Mouse (Mus musculus): Measurements from ENCODE around the gene Bcl2. TPM values are rescaled to one million over a fixed set of nuclear protein-coding genes. Genes with fewer than 3 reads are reported as not detected.

Gene Bcl2
- total and polyA plus RNA-seq, 2 experiments from 2014 or later, result 3.3 to 3.6 TPM

DNA sequence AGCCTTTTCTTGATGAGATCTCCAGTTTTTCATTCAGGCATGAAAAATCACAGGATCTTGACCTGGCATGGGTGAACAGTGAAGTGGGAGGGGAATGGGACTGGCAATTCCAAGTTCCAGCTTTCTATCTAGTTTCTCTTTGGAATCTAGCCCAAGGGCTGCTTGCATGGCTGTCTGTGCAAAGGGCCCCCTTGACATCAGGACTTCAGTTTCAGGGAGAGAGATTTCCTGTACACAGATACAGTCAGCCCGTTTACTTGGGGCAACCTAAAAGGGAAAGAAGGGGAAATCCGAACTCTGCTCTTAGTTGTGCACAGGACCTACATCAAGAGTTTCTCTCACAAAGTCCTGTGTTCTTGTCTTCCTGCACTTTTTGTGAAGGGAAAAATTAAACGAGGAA is 154.0 kb downstream of the Bcl2 start:
- H3K36me3 ChIP-seq (replicated peaks; ENCODE audit: control insufficient read depth, insufficient read depth, low read length), result no peaks in the 10 kb centered on the region
- WGBS, result 44% methylated on average over 3 of the region's 3 CpGs
- no peak for ATAC-seq (ENCODE audit: insufficient read depth, low read depth)
- no peaks in the 10 kb centered on the region for H3K27me3 ChIP-seq (ENCODE audit: control insufficient read depth, insufficient read depth, low read length)
- H3K4me3 ChIP-seq (ENCODE audit: low read depth, low read length), result no peak overlapping the region
- H3K9me3 ChIP-seq (replicated peaks; ENCODE audit: control insufficient read depth, low read length), result no peaks in the 10 kb centered on the region
- no peak for TF ChIP-seq EP300 (IDR thresholded peaks at IDR 0.05; ENCODE audit: low read depth)
- TF ChIP-seq CTCF (IDR thresholded peaks at IDR 0.05; ENCODE audit: low read depth), result no peak
- H3K4me2 ChIP-seq (ENCODE audit: low read depth, low read length), result no peak overlapping the region
- H3K4me1 ChIP-seq (ENCODE audit: control insufficient read depth, insufficient read depth), result peaks cover 14% of the 10 kb centered on the region
- H3K9ac ChIP-seq (replicated peaks; ENCODE audit: low read depth, low read length), result no peak overlapping the region
- H3K27ac ChIP-seq (ENCODE audit: low read depth), result no peak overlapping the region
- DNase-seq (ENCODE audit: low spot score), result no peak

DNA sequence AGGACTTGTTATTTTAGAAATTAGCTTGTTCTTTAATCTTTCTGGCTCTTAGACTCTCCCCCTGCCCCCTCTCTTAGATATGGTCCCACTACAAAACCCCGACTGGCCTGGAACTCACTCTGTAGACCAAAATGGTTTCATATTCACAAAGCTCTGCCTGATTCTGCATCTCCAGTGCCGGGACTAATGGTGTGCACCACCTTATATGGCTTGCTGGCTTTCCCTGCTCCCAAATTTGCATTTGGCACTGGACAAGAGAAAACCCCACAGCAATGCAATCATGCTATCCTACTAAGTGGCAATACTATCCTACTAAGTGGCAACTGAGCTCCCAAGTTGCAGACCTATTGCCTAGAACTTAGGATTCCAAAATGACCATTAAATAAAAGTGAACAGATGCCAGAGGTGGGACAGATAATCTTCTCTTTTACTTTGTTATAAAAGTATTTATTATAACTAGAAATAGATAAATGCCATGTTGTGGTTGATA is 154.9 kb downstream of the Bcl2 start:
- Histone ChIP-seq H3K9me3 (replicated peaks; ENCODE audit: control insufficient read depth, low read length) (no peaks in the 10 kb centered on the region), H3K9ac (replicated peaks; ENCODE audit: low read depth, low read length) (no peak overlapping the region), H3K4me1 (ENCODE audit: control insufficient read depth, insufficient read depth) (peaks cover 23% of the 10 kb centered on the region), H3K4me2 (ENCODE audit: low read depth, low read length) (no peak overlapping the region), H3K27ac (ENCODE audit: low read depth) (no peak overlapping the region), H3K4me3 (ENCODE audit: low read depth, low read length) (no peak overlapping the region), H3K36me3 (replicated peaks; ENCODE audit: control insufficient read depth, insufficient read depth, low read length) (no peaks in the 10 kb centered on the region), H3K27me3 (ENCODE audit: control insufficient read depth, insufficient read depth, low read length) (no peaks in the 10 kb centered on the region)
- ATAC-seq (ENCODE audit: insufficient read depth, low read depth) (no peak), DNase-seq (ENCODE audit: low spot score) (no peak)
- WGBS, result 52% methylated on average over 2 of the region's 2 CpGs
- TF ChIP-seq CTCF (IDR thresholded peaks at IDR 0.05; ENCODE audit: low read depth) (no peak), EP300 (IDR thresholded peaks at IDR 0.05; ENCODE audit: low read depth) (no peak)

DNA sequence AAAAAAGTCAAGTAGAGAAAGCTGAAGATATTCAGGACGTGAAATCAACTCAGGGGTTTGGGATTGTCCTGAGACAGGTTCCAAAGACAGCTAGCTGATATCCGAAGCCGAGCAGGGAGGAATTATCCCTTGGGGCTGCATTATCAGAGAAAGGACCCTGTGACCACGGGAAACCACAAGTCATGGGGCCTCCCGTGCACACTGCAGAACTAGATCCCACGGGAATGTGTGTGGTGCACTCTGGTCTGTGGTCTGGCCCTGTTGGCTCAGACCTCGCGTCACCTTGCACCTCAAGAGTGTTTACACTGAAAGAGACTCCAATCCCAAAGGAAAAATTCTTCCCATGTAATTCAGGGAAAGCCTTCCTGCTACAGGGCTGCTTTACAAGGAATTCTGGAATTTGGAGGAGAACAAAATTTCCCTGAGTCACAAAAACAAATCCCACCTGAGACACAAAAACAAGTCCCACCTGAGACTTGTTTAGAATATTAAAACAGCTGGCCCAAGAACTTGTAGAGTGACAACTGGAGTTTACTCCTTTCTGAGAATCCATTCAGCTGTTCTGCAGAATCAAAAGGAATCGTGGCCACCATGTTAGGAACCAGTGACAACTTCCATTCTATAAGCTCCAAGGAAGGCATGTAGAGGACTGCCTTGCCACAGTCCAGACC is 158.4 kb downstream of the Bcl2 start:
- no peak for DNase-seq (ENCODE audit: low spot score)
- ATAC-seq (ENCODE audit: insufficient read depth, low read depth), result no peak
- peaks cover 37% of the 10 kb centered on the region for H3K4me1 ChIP-seq (ENCODE audit: control insufficient read depth, insufficient read depth)
- no peaks in the 10 kb centered on the region for H3K9me3 ChIP-seq (replicated peaks; ENCODE audit: control insufficient read depth, low read length)
- 26% methylated on average over 9 of the region's 9 CpGs for WGBS
- no peak overlapping the region for H3K9ac ChIP-seq (replicated peaks; ENCODE audit: low read depth, low read length)
- TF ChIP-seq EP300 (IDR thresholded peaks at IDR 0.05; ENCODE audit: low read depth) (no peak), CTCF (IDR thresholded peaks at IDR 0.05; ENCODE audit: low read depth) (no peak)
- H3K27me3 ChIP-seq (ENCODE audit: control insufficient read depth, insufficient read depth, low read length), result no peaks in the 10 kb centered on the region
- H3K36me3 ChIP-seq (replicated peaks; ENCODE audit: control insufficient read depth, insufficient read depth, low read length), result no peaks in the 10 kb centered on the region
- H3K27ac ChIP-seq (ENCODE audit: low read depth), result peak overlapping the region; percentile 79
- no peak overlapping the region for H3K4me2 ChIP-seq (ENCODE audit: low read depth, low read length)
- H3K4me3 ChIP-seq (ENCODE audit: low read depth, low read length), result no peak overlapping the region

DNA sequence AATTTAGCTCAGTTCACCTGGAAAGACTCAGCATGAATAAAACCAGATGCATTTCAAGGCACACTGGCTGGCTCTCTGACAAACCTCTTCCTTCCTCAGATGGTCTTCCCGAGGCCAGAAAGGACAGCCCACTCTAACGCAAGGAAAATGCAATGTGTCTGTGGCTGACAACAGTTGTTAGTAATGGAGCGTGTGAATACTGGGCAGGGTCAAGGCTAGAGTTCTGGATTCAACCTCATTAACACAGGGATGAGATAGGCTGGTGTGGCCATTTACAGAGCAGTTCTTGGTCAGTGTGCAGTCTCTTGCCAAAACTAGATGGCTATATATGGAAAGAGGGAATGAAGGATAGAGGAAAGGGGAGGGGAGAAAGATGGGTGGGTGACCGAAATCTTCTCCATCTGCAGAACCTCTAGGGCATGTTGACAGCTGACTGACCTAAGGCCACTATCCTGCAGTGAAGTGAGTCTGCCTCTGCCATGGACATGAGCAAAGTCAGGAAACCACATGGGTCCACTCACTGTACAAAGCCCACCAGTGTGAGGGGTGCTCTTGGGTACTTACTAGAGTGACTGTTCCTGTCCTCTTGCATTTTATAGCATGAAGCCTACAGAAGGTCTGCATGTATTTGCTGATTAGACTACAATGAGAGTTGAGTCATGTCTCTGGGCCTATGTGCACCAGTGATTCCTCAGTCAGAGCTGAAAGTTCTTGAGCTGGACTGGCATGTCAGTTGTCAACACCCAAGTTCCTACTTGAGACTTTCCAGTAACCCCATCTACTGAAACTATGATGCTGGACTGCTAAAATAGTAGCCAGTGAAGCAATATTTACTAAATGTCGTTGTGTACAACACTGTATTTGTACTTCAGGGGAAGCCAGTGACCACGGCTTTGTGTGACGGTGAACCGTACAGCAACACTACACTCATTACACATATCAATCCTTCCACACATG is 159.9 kb downstream of the Bcl2 start:
- Histone ChIP-seq H3K4me1 (ENCODE audit: control insufficient read depth, insufficient read depth) (peaks cover 40% of the 10 kb centered on the region), H3K36me3 (replicated peaks; ENCODE audit: control insufficient read depth, insufficient read depth, low read length) (no peaks in the 10 kb centered on the region), H3K9ac (replicated peaks; ENCODE audit: low read depth, low read length) (no peak overlapping the region), H3K27me3 (ENCODE audit: control insufficient read depth, insufficient read depth, low read length) (no peaks in the 10 kb centered on the region), H3K27ac (ENCODE audit: low read depth) (peak overlapping the region; percentile 79), H3K4me3 (ENCODE audit: low read depth, low read length) (no peak overlapping the region), H3K9me3 (replicated peaks; ENCODE audit: control insufficient read depth, low read length) (no peaks in the 10 kb centered on the region), H3K4me2 (ENCODE audit: low read depth, low read length) (no peak overlapping the region)
- 30% methylated on average over 8 of the region's 8 CpGs for WGBS
- TF ChIP-seq CTCF (IDR thresholded peaks at IDR 0.05; ENCODE audit: low read depth) (no peak), EP300 (IDR thresholded peaks at IDR 0.05; ENCODE audit: low read depth) (peak; percentile 53; the same call in 1 of the 2 replicates)
- DNase-seq (ENCODE audit: low spot score) (peak; percentile 85), ATAC-seq (ENCODE audit: insufficient read depth, low read depth) (peak; percentile 86)

DNA sequence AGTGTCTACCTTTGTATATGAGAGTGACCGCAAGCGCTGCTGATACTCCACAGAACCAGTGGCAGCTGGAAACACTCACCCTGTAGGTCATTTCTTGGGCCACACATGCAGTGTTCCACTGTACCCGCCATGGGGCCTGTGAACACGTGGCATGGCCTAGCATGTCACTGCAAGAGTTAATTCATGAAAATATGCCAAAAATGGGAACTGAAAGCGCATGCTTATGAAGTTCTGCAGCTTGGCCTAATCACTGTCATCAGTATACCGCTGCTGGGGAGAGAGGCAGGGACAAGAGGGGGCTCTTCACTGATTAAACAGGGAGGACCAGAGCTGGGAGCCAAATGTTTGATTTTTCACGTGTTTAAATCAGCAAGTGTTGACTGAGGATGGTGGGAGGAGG is 161.2 kb downstream of the Bcl2 start:
- Histone ChIP-seq H3K4me3 (ENCODE audit: low read depth, low read length) (no peak overlapping the region), H3K27ac (ENCODE audit: low read depth) (no peak overlapping the region), H3K4me2 (ENCODE audit: low read depth, low read length) (no peak overlapping the region), H3K9ac (replicated peaks; ENCODE audit: low read depth, low read length) (no peak overlapping the region), H3K36me3 (replicated peaks; ENCODE audit: control insufficient read depth, insufficient read depth, low read length) (no peaks in the 10 kb centered on the region), H3K27me3 (ENCODE audit: control insufficient read depth, insufficient read depth, low read length) (no peaks in the 10 kb centered on the region), H3K9me3 (replicated peaks; ENCODE audit: control insufficient read depth, low read length) (no peaks in the 10 kb centered on the region), H3K4me1 (ENCODE audit: control insufficient read depth, insufficient read depth) (peaks cover 44% of the 10 kb centered on the region)
- 78% methylated on average over 7 of the region's 7 CpGs for WGBS
- DNase-seq (ENCODE audit: low spot score), result no peak
- ATAC-seq (ENCODE audit: insufficient read depth, low read depth), result no peak
- TF ChIP-seq CTCF (IDR thresholded peaks at IDR 0.05; ENCODE audit: low read depth), result no peak
- TF ChIP-seq EP300 (IDR thresholded peaks at IDR 0.05; ENCODE audit: low read depth), result no peak

Measured in heart, postnatal 0 days (tissue).